Mouse (Mus musculus) lung, adult 18-20 months (tissue): ENCODE data around the gene Gm45140.
A peak's percentile ranks its signal among the peaks of the same experiment; 100 is the strongest.

Source experiments
- DNase-seq, 2 experiments: peaks; one replicate each; pipeline ENCODE4 v3.0.0; 2022; ENCODE audit warnings: mixed read lengths in 2 of 2

The Gm45140 gene

GRCm38 (mm10) chr6:87835695-87836094 is at the start of gene Gm45140:
Gene Gm45140, minus strand, starts transcription at chr6:87835795.
- no peak for DNase-seq

- no peak for DNase-seq
Measured at GRCm38 (mm10) chr6:87882816-87883215, 47.2 kb upstream of the Gm45140 start.

GRCm38 (mm10) chr6:87882221-87882620 is 46.6 kb upstream of the Gm45140 start:
- DNase-seq, result no peak

GRCm38 (mm10) chr6:87879628-87880027 is 44.0 kb upstream of the Gm45140 start:
- no peak for DNase-seq

GRCm38 (mm10) chr6:87879010-87879409 is 43.4 kb upstream of the Gm45140 start:
- no peak for DNase-seq

GRCm38 (mm10) chr6:87876068-87876643 is 40.6 kb upstream of the Gm45140 start:
- peak; percentile 32 to 39 for DNase-seq

GRCm38 (mm10) chr6:87875562-87875961 is 40.0 kb upstream of the Gm45140 start:
- no peak for DNase-seq

GRCm38 (mm10) chr6:87875083-87875482 is 39.5 kb upstream of the Gm45140 start:
- peak in 1 of 2 experiments; percentile 9 for DNase-seq

- DNase-seq, result no peak
Measured at GRCm38 (mm10) chr6:87873963-87874362, 38.4 kb upstream of the Gm45140 start.

- DNase-seq, result no peak
Measured at GRCm38 (mm10) chr6:87873104-87873503, 37.5 kb upstream of the Gm45140 start.

GRCm38 (mm10) chr6:87871240-87871639 is 35.6 kb upstream of the Gm45140 start:
- DNase-seq, result no peak

GRCm38 (mm10) chr6:87870440-87870839 is 34.8 kb upstream of the Gm45140 start:
- DNase-seq, result no peak

GRCm38 (mm10) chr6:87868871-87869506 is 33.4 kb upstream of the Gm45140 start:
- peak; percentile 84 to 87 for DNase-seq

- no peak for DNase-seq
Measured at GRCm38 (mm10) chr6:87867256-87867655, 31.7 kb upstream of the Gm45140 start.

- DNase-seq, result peak in 1 of 2 experiments; percentile 8
Measured at GRCm38 (mm10) chr6:87866211-87866610, 30.6 kb upstream of the Gm45140 start.

- DNase-seq, result no peak
Measured at GRCm38 (mm10) chr6:87857071-87857470, 21.5 kb upstream of the Gm45140 start.

GRCm38 (mm10) chr6:87853446-87853845 is 17.9 kb upstream of the Gm45140 start:
- no peak for DNase-seq

GRCm38 (mm10) chr6:87851871-87852270 is 16.3 kb upstream of the Gm45140 start:
- no peak for DNase-seq

GRCm38 (mm10) chr6:87850900-87851614 is 15.5 kb upstream of the Gm45140 start, which contains the start of gene Cnbp:
Gene Cnbp, minus strand, starts transcription at chr6:87851106.
- DNase-seq, result peak; percentile 95 to 96

- DNase-seq, result peak; percentile 49 to 50
Measured at GRCm38 (mm10) chr6:87850155-87850899, 14.7 kb upstream of the Gm45140 start.

- no peak for DNase-seq
Measured at GRCm38 (mm10) chr6:87849780-87850154, 14.2 kb upstream of the Gm45140 start.

GRCm38 (mm10) chr6:87846813-87847212 is 11.2 kb upstream of the Gm45140 start:
- DNase-seq, result peak; percentile 11 to 49

- no peak for DNase-seq
Measured at GRCm38 (mm10) chr6:87845031-87845695, 9.6 kb upstream of the Gm45140 start.
